Mouse (Mus musculus) megakaryocyte progenitor cell, adult 5-6 weeks (primary cell): ENCODE data around the gene P2ry13. TPM values are rescaled to one million over a fixed set of nuclear protein-coding genes. Genes with fewer than 3 reads are reported as not detected.

ENCODE experiments used
- total RNA-seq, 2 experiments: library from RNA; stranded (forward) in 1 of 2; stranded (reverse) in 1 of 2; fragments of 157-497, 149-512 nt in 1 of 2; fragments of 200-1000 nt in 1 of 2; gene quantifications; 2 replicates each; pipeline versions ENCODE4 v1.2.3 to v1.2.4; 2015 to 2017

Gene P2ry13
- total RNA-seq, 2 experiments from 2014 or later: 0.83 to 1.6 TPM

Other genes starting within 250 kb of the P2ry13 start
- gene Med12l, start 205.1 kb downstream of the P2ry13 start, total RNA-seq (2015): 1.2 and 1.8 TPM in 2 replicates
- 1.2 and 1.8 TPM in 2 replicates for gene Med12l, start 205.1 kb downstream of the P2ry13 start, total RNA-seq (2017)
- 24.3 and 26.9 TPM in 2 replicates for gene Gpr171, start 109.1 kb downstream of the P2ry13 start, total RNA-seq (2015)
- 23.1 and 31.9 TPM in 2 replicates for gene Gpr171, start 109.1 kb downstream of the P2ry13 start, total RNA-seq (2017)
- gene P2ry14, start 57.3 kb downstream of the P2ry13 start, total RNA-seq (2015): 5.7 and 7.2 TPM in 2 replicates
- gene P2ry14, start 57.3 kb downstream of the P2ry13 start, total RNA-seq (2017): 5.0 and 8.0 TPM in 2 replicates
- gene Gpr87, start 15.8 kb downstream of the P2ry13 start, total RNA-seq (2015): not detected in 2 replicates
- gene Gpr87, start 15.8 kb downstream of the P2ry13 start, total RNA-seq (2017): not detected in 2 replicates
- gene P2ry12, start 52.0 kb upstream of the P2ry13 start, total RNA-seq (2015): 0.32 TPM in 1 of 2 replicates, not detected in the other
- 0.17 TPM in 1 of 2 replicates, not detected in the other for gene P2ry12, start 52.0 kb upstream of the P2ry13 start, total RNA-seq (2017)
- gene Igsf10, start 133.5 kb upstream of the P2ry13 start, total RNA-seq (2015): 0.02 and 0.07 TPM in 2 replicates
- gene Igsf10, start 133.5 kb upstream of the P2ry13 start, total RNA-seq (2017): 0.03 and 0.04 TPM in 2 replicates